Mouse (Mus musculus) brain, embryonic 14.5 days (tissue): ENCODE results near the gene Sfswap. TPM values are rescaled to one million over a fixed set of nuclear protein-coding genes. Genes with fewer than 3 reads are reported as not detected.

Experiments used
- DNase-seq: peaks from one replicate; pipeline ENCODE4 v3.0.0-alpha.2; 2011; ENCODE audit warnings: low read depth
- CTCF ChIP-seq: fragments of 200-500 bp; IDR thresholded peaks from 2 replicates; pipeline ENCODE4 v1.5.1; 2012; ENCODE audit warnings: inconsistent platforms, mild to moderate bottlenecking, moderate library complexity, borderline replicate concordance; ENCODE audit not compliant: insufficient read depth, insufficient read length; ENCODE audit errors: extremely low read depth
- POLR2A ChIP-seq: fragments of 200-500 bp; IDR thresholded peaks from 2 replicates; pipeline ENCODE4 v1.6.1; 2012; ENCODE audit warnings: mild to moderate bottlenecking, inconsistent platforms, borderline replicate concordance; ENCODE audit not compliant: poor library complexity, insufficient read depth, insufficient read length, severe bottlenecking; ENCODE audit errors: extremely low read depth
- polyA plus RNA-seq: library from polyadenylated mRNA; depleted of rRNA; stranded (reverse); fragments of >200 nt; gene quantifications from 2 replicates; pipeline ENCODE4 v1.2.3, GENCODE M21; 2012

Gene Sfswap
- polyA plus RNA-seq, 1 experiment: 199 TPM

DNA sequence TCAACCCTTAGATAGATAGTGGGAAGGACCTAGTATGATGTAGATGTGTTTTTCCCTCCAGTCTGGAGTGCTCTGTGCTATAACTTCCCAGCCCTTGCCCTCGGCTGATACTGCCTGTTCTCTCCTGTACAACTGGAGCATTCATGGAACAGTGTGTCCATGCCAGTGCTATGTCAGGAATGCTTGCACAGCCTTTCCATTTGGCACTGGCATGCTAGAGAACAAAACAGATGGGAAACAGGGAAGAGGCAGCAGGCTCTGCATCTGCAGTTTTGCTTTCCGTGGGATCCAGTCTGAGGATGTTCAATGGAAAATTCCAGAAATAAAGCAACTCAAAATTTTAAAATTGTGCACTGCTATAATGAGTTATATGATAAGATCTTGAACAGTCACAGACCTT is 33.5 kb downstream of the Sfswap start:
- no peak for TF ChIP-seq POLR2A
- no peak for TF ChIP-seq CTCF
- peak; percentile 41 for DNase-seq

GRCm38 (mm10) chr5:129535021-129535420 is 34.0 kb downstream of the Sfswap start:
- DNase-seq: no peak

DNA sequence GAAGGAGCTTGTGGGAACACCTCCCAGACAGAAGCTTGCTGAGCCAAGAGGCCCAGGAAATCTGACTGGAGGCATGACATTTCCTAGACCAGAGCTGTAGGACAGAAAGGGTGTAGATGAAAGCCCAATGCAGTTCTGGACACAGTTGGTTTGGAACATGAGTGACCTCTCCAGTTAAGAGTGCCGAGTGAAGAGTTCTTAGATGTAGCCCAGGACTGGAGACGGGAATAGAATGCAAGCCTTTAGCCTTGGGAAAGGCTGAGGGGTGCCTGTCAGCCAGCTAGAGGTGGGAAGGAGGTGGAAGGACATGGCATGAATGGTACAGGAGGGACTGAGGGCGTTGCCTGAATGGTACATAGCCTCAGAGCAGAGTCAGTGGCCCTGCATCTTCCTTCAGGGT is 34.4 kb downstream of the Sfswap start:
- TF ChIP-seq CTCF (no peak), POLR2A (no peak)
- no peak for DNase-seq

More at GRCm38 (mm10) chr5:129535021-129535420, 34.0 kb downstream of the Sfswap start:
- TF ChIP-seq POLR2A (no peak), CTCF (no peak)

DNA sequence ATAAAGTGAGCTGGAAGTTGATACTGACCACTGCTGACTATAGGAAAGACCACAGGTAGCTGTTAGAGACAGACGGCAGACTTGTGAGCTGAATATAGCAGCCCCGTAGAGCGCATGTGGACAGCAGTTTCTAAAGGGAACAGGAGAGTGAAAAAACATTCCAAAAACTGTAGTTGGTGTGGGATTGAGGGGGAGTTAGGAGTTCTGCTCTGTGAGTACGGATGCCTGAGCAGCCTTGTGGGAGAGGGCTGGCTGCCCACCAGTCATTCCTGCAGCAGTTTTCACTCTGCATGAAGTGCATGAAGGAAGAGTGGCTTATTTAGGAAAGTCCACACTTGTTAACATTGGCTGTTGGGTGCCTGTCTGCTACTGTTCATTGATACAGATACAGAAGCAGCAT is 37.8 kb downstream of the Sfswap start:
- TF ChIP-seq POLR2A: no peak
- no peak for TF ChIP-seq CTCF
- DNase-seq: no peak

DNA sequence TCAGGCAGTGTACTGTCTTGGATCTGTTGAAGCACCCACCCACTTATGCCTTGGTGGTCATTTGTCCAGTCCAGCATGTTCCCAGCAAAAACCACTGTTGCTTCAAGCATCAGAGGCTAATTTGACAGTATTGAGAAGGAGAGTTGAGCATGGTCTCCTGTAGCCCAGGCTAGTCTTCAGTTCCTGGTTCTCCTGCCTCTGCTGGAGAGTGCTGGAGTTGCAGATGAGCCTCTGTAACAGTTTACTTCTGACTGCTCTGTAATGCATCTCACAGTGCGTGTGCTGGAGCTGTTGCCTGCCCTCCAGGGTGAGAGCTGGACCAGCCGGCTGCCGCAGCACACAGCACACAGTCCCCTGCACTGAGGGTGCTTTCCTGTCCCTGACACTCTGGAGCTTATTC is 41.2 kb downstream of the Sfswap start:
- TF ChIP-seq POLR2A (no peak), CTCF (peak; percentile 27; the same call in 1 of the 2 replicates)
- no peak for DNase-seq

DNA sequence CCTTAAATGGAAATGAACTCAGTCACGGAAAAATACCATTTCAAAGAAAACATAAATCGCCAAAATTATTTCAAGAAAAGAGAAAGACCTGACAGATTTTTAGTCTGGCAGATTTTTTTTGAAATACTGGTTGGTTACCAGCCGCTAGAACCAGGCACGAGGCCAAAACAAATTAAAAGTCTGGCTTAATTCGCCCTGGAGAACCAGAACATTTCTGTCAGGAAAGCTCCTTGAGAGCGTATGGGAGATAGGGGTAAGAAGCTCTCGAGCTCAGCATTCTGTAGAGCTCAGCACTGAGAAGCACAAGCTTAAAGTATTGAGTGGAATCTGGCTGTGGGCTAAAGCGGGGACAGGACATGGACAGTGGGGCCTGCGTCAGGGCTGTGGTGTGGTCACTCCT is 44.8 kb downstream of the Sfswap start:
- TF ChIP-seq POLR2A (no peak), CTCF (no peak)
- peak; percentile 79 for DNase-seq

DNA sequence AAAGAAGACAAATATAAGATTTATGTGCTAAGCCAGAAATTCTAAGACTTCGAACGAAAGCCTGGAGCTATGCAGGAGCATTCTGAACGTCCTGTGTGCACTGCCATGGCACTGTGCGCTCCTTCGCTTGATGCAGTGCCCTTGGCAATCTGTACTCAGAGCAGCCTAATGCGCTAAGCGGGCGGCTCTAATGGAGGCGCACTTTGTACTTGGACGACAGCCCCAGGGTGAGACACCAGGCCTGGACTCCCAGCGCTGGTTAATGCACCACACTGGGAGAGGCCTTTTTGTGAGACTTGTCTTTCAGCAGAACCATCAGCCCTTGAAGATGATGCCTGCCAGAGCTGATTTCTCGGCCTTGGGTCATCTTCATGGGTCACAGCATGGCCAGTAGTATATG is 48.7 kb downstream of the Sfswap start:
- peak; percentile 20 for DNase-seq

DNA sequence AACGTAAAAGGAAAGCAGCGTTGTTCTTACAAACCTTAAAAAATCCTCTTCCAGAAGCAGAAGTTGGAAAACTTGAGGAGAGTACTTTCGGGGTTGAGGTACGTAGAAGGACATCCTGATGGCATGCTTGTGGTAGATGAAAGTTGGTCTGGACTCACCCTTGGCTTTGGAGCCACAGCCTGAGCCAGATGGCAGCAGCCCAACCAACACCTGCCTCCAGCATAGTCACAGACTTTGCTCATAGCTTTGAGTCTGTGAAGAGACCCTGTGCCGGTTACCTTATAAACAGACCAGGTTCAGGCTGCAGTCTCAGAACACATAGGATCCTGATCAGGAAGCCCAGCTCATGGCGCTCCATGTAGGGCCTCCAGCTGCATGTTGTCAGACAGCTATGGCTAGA is 49.8 kb downstream of the Sfswap start:
- no peak for DNase-seq
- TF ChIP-seq CTCF: no peak
- TF ChIP-seq POLR2A: no peak

More for the DNA sequence above, 48.7 kb downstream of the Sfswap start:
- no peak for TF ChIP-seq POLR2A
- TF ChIP-seq CTCF: no peak

DNA sequence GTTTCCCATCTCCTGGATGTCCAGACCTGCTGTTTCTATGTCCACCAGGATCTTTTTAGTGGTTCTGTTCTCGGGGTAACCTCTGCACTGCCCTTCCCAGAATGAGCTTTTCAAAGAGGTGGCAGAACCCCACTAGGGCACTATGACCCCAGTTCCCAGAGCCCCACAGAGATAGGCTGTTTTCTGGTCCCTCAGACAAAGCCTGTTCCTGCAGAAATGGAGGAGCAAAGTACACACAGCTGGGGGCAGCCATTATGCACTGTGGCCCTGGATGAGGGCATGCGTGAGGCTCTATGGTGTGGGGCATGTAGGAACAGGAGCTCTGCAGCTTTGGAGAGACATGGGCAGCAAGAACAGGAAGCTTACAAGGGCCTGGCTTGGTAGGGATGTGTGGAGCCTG is 51.0 kb downstream of the Sfswap start:
- TF ChIP-seq CTCF (no peak), POLR2A (no peak)
- DNase-seq: no peak

GRCm38 (mm10) chr5:129553642-129554041 is 52.6 kb downstream of the Sfswap start:
- no peak for TF ChIP-seq POLR2A
- TF ChIP-seq CTCF: no peak
- DNase-seq: no peak

DNA sequence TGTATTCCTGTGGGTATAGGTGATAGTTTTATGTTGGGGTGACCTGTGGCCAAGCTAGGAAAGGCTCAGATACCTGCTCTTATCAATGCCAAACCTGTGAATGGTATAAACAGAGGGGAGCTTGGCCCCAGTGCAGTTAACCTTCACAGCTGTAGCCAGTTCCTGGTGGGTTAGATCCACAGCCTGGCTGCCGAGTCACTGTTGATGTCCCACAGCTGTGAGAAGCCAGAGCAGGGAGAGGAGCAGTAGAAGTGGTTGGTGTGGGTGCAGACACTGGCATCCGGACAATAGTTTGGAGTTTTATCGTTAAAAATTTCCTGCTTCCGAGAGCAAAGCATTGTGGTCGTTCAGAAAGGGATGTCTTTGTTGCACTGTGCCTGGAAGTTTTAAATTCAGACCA is 57.6 kb downstream of the Sfswap start:
- TF ChIP-seq POLR2A (no peak), CTCF (no peak)
- no peak for DNase-seq

- TF ChIP-seq POLR2A (no peak), CTCF (no peak)
- DNase-seq: peak; percentile 10
Observed at GRCm38 (mm10) chr5:129559283-129559682, 58.3 kb downstream of the Sfswap start.

- DNase-seq: no peak
- TF ChIP-seq POLR2A (no peak), CTCF (no peak)
Observed at GRCm38 (mm10) chr5:129562342-129562741, 61.3 kb downstream of the Sfswap start.

DNA sequence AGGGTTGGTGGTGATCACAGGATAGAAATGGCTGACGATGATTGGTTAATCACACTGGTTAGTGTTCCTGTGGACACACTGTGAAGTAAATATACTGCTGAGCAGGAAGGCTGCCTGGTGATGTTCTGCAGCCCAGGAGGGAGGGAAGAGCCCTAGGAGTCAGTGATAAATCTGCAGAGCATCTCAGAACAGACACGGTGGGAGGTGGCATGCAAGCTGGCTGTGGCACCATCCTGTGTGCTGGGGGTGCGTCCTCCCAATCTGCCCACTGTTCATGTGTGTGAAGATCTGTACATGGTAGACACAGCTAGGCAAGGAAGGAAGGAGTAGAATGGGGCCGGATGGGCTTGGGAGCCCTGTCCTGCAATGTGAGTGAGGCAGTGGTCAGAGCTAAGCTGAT is 67.6 kb downstream of the Sfswap start:
- DNase-seq: no peak
- TF ChIP-seq POLR2A (no peak), CTCF (no peak)

GRCm38 (mm10) chr5:129578201-129578600 is 77.2 kb downstream of the Sfswap start:
- no peak for TF ChIP-seq CTCF
- TF ChIP-seq POLR2A: no peak
- peak; percentile 44 for DNase-seq
